Mouse (Mus musculus) thymus, postnatal 36 days (tissue): ENCODE results near the gene Fam227b.

ENCODE experiments used
- DNase-seq, 2 experiments: peaks; one replicate each; pipeline ENCODE4 v3.0.0; 2022; ENCODE audit warnings: mixed read lengths in 2 of 2

The Fam227b gene

DNA sequence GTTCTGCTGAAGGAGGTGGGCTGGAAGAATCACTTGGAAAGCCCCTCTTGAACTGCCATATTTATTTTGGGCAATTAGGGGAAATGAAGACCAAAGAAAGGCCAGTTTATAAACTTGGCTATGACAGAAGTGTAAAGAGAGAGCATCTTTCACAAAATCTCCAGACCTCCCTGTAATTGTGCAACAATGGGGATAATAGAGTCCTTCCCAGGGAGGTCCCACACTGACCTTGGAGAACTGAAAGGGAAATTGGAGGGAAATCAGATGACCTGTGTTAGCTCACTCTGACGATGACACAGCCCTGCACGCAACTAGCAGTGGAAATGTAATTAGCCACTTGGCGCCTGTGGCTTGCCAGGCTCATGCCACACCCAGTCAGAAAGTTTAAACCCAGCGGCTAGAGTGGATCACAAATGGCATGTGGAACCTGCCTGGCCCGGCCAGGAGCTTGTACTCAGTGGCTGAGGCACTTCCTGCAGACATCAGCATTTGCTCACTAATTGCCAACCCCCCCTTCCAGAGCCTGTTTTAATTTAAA lies 175.9 kb downstream of the Fam227b start:
- DNase-seq, result no peak

DNA sequence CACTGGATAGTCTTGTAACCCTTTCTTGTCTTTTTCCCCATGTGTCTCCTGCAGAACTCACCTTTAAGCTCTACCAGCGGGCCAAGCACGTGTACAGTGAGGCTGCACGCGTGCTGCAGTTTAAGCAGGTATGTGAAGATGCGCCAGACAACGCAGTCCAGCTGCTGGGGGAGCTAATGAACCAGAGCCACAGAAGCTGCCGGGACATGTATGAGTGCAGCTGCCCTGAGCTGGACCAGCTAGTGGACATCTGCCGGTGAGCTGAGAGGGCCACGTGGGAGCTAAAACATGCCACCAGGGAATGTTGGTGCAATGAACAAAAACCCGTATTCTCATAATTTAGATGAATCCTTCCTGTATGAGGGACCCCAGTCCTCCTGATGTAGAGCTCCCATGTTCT lies 176.6 kb downstream of the Fam227b start:
- DNase-seq, result no peak

DNA sequence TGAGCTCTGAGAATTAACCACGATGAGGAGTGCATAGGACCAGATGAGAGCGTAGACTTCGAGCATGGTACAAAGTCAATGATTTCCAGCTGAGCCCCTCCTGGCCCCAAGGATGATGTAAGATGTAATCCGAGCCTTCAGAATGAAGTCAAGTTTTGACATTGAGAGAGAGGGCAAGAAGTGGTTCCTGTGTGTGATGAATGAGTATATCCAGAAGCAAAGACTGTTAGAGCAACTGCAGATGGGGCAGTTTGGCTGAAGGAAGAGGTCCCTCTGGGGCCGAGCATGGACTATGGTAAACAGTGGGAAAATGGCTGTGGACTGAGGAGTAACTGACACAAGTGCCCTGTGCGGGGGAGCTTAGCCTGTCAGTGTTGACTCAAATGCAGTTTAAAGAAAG lies 178.6 kb downstream of the Fam227b start:
- no peak for DNase-seq

DNA sequence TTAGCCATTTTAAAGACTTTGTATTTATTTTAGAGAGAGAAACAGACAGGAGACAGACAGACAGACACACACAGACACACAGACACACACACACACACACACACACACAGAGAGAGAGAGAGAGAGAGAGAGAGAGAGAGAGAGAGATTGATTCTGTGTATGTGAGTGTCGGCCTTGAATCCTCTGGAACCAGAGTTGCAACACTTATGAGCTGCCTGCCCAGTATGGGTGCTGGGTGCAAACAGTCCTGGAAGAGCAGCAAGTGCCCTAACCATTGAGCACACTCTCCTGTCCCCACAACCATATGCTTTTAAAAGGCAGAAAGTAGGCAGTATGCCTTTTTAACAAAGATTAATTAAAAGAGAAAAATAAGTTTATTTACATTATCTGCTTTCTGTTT lies 183.0 kb downstream of the Fam227b start:
- no peak for DNase-seq

DNA sequence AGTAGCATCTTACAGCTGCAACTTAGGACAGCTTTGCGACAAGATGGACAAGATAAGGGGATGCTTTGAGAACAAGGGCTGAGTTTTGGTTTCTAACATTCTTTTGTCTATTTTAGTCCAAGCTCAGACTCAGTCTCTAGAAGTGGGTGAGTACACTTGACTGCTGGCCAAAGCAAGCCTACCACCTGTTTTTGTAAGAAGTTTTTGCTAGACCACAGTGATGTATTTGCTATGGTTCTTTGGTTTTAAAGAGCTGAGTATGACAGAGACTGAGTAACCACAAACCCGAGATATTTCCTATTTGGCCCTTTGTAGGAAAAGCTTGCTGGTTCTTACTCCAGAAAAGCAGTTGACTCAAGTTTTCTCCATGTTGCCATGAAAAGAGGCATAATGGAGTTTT lies 203.6 kb downstream of the Fam227b start:
- no peak for DNase-seq

DNA sequence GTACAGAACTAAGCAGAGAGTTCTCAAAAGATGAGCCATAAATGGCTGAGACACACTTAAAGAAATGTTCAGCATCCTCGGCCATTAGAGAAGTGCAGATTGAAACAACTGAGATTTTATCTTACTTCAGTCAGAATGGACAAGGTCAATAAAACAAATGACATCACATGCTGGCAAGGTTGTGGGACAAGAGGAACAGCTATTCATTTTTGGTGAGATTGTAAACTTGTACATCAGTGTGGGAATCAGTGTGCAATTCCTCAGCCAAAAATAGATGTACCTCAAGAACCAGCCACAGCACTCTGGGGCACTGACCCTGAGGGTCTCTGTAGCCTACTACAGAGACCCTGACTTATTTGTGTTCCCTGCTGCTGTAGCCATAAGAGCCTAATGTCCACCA lies 208.5 kb downstream of the Fam227b start:
- no peak for DNase-seq

DNA sequence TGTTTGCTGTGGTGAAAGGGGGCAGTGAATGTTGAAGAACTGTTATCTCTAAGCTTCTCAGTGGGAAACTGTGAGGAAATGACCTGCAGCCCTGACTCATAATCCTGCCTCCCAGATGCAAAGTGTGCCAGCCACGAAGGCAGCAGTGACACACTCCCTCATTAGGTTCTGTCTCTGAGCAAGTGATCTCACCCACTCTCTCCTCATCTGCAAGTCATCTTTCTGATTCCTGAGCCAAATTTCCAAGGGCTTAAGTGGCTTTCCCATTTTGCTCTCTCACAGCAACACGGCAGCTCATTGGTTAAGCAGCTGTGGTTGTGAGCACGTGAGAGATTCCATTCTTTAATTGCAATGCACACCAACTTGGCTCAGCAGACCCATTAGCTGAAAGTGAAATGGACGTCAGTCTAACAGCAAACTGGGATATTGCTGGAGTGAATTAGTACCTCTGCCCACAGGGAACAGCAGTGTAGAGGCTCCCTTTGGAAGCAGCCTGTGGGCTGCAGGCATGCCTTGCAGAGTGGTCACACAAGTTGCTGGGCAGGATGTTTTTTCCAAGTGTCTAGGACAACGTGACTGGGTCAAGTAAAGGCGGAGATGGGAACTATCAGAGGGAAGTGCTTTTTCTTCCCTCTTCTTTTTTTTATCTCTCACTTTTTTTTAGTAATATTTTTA lies 210.6 kb downstream of the Fam227b start:
- DNase-seq, result no peak

DNA sequence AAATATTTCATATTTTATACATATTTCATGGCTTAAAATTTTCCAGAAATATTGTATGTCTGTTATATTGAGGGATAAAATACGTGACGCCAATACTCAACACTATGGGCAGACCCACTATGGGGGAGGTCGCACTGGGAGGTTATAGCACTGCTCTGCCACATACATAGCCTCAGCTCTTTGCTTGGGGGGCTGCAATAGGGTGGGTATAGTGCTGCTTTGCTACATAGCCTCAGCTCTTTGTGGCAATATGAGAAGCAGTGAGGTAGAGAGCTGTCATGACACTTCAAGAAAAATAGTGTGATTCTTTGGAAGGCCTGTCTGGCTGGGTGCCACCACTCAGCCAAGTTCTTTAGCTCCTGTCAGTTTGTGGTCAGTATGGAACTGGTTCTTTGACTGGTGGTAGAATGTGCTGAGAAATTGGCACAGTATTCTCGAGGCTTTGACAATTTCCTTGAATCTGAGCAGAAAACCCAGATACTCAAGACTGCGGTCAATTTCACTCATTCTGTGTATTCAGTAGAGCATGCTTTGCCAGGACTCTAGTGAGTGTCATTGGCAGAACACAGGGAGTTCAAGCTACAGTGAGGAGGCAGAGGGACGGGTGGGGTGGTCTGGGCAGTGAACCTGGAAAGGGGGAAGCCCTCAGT lies 212.7 kb downstream of the Fam227b start:
- DNase-seq, result no peak

DNA sequence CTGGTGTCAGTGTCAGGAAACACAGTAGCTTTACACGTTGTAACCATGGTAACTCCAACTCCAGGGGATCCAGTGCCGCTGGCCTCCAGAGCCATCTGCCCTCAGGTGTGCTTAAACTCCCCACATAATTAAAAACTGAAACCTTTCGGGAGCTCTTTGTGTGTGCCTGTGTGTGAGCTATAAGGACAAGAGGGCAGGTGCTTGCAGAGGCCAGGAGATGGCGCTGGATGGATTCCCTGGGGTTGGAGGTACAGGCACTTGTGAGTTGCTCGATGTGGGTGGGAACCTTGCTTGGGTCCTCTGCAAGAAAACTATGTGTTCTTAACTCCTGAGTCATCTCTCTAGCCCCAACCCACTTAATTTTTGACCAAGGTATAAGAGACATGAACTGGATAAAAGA lies 215.4 kb downstream of the Fam227b start:
- DNase-seq, result no peak

DNA sequence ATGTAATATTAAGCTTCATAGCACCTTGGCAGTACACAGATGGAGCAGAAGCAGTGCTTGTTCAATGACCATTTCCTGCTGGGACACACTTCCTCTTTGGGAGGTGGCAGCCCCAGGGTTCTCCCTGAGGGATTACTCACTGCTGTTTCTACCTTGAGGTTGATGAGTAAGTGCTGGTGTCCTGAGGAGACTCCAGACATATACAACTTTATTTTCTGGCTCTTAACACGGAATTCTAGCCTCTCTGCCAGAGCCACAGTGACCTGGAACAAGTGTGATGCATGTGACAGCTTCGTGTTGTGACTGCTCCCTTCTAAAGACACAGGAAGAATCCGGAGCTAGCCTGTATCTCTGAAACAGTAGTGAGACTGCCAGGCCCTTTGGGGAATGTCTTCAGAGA lies 217.8 kb downstream of the Fam227b start:
- no peak for DNase-seq
